Mouse (Mus musculus) embryo, embryonic 10.5 days (tissue): ENCODE measurements at regions not wholly inside any gene's neighbourhood (a gene's known extent, or its start where the extent isn't known, plus 50 kb on each side); places are given as distances from the start of the nearest gene placed in this dataset.

Source experiments
- DNase-seq: peaks from one replicate; pipeline ENCODE4 v3.0.0-alpha.2; 2015; ENCODE audit warnings: low spot score

GRCm38 (mm10) chr8:115478406-115479060 is 229.1 kb downstream of the Maf start:
- DNase-seq = no peak

DNA sequence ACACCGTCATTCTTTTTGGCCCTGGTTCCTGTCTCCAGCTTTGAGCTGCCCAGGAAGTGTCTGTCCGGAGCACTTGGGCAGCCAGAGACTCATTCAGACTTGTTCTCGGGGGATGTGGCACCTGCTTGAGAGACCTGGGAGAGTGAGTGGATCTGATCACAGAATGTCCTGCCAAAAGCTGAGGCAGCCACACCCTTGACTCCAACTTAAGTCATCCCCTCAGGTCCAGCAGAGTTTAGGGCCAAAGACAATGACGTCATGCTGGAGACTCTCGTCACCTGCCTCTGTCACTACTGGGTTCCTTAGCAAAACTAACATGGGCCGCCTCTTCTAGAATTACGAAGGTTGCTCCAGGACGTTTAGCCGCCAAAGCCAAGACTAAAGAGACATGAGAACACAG is 231.5 kb downstream of the Maf start:
- no peak for DNase-seq

GRCm38 (mm10) chr8:115475156-115475555 is 232.4 kb downstream of the Maf start:
- DNase-seq = no peak

DNA sequence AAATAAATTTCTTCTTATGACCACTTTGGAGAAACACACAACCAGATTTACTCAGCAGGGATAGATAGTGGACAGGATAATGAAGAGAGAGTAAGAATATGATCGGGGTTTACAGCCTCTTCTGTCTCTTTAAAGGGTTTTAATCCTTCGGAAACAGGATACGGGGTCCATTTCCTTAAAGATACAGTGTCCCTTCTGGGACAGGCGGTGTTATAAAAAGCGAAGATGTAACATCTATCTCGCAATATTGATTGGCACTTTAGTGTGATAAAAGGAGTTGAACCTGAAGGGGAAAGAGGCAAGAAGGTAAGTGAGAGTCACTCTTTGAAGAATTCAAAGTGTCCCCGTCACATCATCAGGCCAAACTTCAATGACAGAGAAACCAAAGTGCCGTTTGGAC is 233.6 kb downstream of the Maf start:
- no peak for DNase-seq

DNA sequence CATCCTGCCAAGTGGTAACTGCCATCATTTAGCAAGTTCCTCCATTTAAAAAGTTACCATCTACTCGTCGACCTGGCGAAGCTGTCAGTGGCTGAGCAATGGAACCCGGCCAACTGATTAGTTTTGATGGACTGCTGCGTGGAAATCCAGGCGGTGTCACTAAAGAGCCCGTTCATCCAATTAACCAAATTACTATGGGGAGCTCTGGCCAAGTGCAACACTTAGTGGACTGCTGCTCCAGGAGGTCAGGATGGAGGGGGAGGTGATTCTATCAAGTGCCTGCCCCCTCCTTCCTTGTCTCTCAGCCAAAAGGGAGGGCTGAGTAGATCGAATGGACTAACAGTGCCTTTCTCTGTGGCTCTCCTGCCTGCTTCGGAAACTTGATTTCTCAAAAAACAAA is 241.0 kb downstream of the Maf start:
- DNase-seq = no peak

GRCm38 (mm10) chr8:115466122-115466521 is 241.5 kb downstream of the Maf start:
- no peak for DNase-seq

DNA sequence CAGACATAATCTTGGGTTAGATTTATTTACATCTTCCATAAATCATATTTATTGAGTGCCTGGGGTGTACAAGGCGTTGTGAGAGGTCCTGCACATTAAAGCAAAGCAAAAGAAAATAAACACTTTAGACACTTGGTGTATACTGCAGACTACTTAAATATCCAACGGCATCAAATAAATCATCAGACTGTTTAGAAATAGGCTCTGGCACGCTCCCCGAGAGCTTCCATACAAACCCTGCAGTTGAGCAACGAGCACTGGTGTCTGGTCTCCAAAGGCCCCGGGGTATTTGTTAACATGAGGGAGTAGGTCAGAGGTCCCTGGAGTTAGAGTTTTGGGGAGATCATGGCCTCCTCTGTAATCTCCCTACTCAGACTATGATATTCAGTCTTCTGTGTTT is 244.9 kb downstream of the Maf start:
- DNase-seq = no peak

DNA sequence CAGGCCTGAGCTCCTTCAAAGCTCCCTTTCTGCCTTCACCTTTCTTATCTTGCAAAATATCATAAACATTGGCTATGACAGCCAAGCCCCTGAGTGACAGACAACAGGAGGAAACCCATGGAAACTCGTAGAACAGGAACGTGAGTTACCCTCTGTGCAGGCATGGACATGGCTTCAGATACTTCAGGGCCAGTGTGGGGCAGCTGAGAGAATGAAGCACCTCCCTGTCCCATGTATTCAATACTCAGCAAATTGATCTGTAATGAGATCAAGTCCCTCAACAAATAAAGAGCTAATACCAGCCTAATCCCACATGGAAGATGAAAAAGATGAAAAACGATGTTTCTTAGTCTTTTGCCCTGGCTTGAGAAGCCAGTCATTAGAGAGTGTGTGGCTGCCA is 249.5 kb downstream of the Maf start:
- no peak for DNase-seq

DNA sequence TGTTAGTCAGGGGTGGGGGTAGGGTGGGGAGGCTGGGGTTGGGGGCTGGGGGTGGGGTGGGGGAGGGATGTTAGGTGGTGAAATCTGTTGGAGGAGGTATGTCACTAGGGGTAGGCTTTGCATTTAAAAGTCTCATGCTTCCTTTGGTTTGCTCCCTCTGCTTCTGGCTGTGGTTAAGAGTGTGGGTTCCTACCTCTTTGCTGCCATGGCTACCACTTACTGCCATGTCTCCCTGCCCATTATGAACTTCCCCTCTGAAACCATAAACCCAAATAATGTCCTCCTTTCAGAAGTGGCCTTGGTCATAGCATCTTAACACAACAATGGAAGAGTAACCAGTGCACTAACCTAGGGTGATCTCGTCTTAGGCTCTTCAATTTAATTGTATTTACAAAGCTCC is 256.8 kb downstream of the Maf start:
- DNase-seq = no peak

DNA sequence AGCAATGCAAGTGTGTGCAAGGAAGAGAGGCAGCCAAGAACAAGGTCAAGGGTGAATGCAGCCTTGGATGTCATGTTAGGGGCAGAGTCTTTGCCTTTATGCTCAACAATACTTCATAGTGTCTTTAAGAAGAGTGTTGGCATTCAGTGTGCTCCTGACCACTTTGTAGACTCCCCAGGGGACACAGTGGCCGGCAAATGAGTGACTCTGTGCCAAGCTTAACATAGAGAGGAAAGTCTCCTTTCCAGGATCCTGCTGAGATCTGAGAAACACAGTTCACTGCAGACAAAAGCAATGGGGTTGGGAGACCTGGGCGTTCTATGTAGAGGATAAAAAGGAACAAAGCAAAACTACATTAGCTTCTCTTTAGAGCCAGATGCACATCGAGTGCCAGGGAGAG is 259.2 kb downstream of the Maf start:
- no peak for DNase-seq

GRCm38 (mm10) chr8:115444519-115444918 is 263.1 kb downstream of the Maf start:
- no peak for DNase-seq

DNA sequence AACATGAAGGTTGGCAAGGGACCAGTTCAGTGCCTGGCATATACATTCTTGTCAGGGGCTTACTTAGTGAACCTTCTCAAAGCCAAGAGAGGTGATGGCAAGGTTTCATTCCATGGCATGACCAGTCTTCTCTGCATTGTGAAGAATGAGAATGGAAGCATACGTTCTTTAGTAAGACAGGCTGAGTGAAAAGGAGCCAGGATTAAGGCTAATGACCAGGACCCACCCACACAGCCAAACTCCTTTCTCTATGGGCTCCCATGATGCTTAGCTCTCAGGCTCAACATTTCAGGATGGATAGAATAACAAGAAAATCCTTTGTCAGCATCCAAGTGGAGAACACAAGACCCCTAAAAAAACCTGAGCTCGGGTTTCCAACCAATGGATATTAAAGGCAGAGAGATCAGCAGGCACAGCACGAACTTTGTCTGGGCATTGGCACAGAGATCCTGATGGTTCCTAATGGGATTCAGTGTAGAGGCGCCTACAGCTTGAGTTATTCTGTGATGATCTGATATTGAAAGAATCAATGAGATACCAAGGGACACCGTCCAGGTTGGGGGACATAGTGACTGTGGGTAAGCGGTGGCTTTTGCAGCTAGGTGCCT is 265.5 kb downstream of the Maf start:
- no peak for DNase-seq

DNA sequence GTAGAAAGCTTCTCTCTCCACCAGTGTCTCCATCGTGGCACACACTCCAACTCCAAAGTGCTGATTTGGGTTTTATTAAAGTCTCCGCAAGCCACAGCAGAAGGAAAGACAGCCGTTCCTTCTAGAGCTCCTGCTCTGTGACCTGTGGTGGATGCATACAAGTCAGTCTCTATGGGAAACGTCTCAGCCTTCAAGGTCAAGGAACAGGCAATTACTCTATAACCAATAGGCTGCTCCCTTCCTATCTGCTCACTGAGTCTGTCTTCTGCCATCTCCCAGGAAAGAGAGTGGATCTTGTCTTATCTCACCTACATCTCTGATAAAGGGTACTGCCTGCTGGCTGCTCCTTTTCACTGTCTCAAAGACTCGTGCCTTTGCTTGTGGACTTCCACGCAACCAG is 266.3 kb downstream of the Maf start:
- DNase-seq = no peak

DNA sequence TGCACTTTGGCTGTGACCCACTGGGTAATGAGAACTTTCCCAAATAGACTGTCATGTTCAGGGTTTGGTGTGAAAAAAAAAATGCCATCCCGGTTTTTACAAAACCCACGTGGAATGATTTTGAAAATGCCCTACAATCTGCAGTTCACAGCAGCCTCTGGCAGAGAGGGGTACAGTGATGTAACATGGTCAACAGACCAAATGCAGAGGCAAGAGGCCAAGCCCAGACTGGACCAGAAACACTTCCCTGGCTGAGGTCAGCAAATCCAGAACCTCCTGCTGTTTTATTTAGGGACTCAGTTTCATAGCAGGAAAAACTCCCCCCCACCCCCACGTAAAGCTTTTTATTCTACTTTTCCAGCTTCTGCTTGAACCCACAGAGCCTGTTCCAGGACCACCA is 267.4 kb downstream of the Maf start:
- DNase-seq = no peak

- DNase-seq = no peak
These were observed 268.1 kb downstream of the Maf start for GRCm38 (mm10) chr8:115439512-115439911.

GRCm38 (mm10) chr8:115437956-115438355 is 269.6 kb downstream of the Maf start:
- DNase-seq = no peak

DNA sequence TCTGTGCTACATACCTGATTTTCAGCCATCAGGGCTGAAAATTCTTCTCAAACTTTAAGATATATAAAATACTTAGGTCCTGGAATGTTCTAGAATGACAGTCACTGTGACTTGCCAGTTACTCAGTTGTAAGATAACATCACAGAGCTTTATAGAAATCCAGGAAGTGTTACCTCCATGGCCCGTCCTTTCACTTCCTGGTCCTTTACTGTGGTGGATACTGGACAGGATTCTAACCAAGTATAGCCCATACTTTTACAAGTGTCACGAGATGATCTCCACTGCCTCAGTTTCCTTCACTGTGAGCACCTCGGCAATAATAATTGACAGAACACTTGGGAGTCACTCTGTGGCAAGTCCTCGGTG is 271.3 kb downstream of the Maf start:
- DNase-seq = no peak

DNA sequence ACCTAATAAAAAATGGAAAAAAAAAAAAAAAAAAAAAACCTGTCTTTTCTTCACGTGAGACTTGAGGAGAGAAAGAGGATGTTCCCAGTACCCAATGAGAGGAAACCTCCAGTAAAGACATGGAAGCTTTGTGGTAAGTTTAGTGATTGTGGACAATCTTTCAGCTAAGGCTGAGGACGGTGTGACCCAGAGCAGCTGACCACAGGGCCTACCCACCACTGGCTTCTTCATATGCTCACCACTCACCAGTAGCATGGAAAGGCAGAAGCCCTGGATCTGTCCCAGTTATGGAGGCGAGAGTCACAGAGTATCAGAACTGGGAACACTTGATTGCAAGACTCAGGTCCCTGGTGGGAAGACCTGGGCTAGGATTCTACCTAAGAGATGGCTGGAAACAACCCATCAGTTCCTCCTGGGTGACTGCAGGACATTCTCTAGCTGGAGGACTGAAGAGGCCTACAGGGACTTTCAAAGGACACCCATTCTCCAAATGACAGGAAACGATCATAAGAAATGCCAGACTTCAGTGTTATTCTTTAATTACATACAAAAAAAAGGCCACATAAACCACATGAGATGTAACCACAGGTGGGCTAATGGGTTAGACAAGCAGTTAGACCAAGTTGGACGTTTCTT is 271.8 kb downstream of the Maf start:
- no peak for DNase-seq

DNA sequence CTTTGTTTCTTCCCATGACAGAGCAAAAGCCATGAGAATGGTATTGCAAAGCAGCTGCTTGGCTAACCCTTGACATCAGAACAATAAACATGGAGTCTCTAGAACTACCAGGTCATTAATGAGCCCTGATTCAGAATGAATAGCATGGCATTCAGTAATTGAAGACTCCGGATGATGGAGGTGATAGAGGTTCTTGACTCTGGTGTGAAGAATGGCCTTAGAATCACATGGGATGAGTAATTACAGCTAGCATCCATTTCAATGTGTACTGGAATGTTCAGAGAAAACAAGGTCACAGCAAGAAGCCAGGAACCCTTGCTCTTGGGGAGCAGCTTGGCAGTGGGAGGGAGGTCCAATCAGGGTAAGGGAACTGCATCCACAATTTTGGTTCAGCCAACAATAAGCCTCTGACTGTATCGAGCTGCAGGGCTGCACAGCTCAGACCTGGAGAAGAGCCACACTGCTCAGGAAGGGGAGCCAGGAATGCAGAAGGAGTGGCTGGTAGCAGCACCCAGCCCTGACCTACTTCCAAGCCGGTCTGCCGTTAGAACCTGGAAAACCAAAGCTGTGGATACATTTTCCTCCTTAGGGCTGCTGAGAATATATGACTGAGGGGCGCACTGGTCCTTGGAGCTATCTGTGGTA is 275.1 kb downstream of the Maf start:
- DNase-seq = no peak

DNA sequence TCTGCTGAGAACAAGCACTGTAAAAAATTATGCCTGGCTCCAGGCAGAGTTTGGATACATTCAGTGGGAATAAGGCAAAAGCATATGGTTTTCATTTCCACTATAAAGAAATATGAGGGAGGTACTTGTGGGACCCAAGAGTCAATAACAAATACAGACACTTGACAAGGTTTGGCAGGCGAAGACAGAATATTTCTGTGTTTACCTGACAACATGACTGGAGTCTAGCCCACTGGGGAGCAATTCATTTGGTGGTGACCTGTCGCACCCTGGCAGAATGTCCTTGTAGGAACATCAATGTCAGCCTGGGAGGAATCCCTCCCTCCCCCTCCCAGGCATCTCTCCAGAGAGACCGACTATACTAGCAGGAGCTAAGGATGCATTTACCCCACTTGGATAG is 276.8 kb downstream of the Maf start:
- peak; percentile 17 for DNase-seq

DNA sequence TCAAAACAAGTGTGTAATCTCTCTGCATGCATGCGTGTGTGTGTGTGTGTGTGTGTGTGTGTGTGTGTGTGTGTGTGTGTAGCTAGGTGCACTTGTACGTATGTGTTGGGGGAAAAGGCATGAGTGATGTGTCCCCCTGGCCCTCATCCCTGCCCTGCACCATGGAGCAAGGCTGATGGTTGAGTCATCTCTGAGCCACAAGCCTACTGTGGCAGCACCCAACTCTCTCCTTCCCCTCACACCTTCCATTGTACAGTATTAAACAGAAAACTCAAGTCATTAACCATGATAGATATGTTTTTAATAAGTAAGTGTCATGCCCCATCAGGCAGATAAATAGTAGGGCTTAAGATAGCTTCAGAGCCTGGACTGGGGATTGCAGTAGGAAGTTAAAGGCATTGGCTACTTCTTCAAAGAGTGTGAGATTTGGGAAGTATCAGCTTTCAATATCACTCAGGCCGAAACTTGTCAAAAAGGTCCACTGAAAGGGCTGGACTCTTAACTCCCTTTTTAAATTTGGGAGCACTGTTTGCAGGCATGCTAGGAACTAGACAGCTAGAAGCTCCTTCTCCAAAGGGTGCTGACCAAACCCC is 278.2 kb downstream of the Maf start:
- DNase-seq = no peak

DNA sequence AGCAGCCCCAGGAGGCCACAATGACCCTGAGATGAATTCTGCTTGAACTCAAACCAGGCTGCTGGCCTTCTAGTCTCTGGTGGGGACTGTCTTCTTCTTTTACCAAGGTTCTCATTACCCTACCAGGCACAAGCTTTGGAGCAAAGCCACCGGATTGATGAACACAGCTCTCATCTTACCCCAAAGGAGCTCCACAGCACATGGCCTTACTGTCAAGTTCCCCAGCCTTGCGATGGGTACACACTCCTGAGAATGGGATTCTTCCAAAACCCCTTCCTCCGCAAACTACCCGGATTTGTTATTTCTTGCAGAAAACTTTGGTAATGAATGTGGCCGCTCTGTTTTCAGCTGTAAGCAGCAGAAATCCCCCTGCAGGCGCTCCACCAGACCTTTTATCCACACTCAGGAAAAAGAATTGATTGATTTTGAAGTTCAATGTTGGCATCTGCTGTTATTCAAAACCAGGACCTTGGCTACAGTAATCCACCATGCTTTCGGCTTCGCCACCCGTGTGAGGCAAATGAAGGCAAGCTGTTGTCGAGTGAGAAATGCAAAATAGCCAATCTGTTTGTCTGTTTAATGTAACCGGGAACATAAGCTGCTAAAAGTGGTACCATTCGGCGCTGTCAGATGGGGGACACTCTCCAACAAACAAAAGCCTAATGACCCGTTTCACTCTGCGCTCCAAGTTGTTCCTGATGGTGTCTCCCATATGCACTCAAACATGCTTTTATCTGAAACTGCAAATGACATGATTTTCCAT is 278.9 kb downstream of the Maf start:
- DNase-seq = no peak
